Mouse (Mus musculus) T-cell, adult 2 months (primary cell): ENCODE data around the gene Slc30a10.

Experiments used
- DNase-seq: peaks from one replicate; pipeline ENCODE4 v3.0.0; 2022; ENCODE audit warnings: low spot score

The Slc30a10 gene

GRCm38 (mm10) chr1:185454575-185454954 is at the start of gene Slc30a10:
TSS of gene Slc30a10 (plus strand) at chr1:185454848.
- no peak for DNase-seq

GRCm38 (mm10) chr1:185405921-185406320 is 48.7 kb upstream of the Slc30a10 start:
- DNase-seq, result no peak

- no peak for DNase-seq
Measured at GRCm38 (mm10) chr1:185409831-185410230, 44.8 kb upstream of the Slc30a10 start.

GRCm38 (mm10) chr1:185418011-185418410 is 36.6 kb upstream of the Slc30a10 start:
- DNase-seq, result no peak

- no peak for DNase-seq
Measured at GRCm38 (mm10) chr1:185419805-185420204, 34.8 kb upstream of the Slc30a10 start.

GRCm38 (mm10) chr1:185420776-185421175 is 33.9 kb upstream of the Slc30a10 start:
- no peak for DNase-seq

GRCm38 (mm10) chr1:185426583-185426982 is 28.1 kb upstream of the Slc30a10 start:
- no peak for DNase-seq

- DNase-seq, result no peak
Measured at GRCm38 (mm10) chr1:185430488-185430887, 24.2 kb upstream of the Slc30a10 start.

- DNase-seq, result no peak
Measured at GRCm38 (mm10) chr1:185431245-185431997, 23.2 kb upstream of the Slc30a10 start.

GRCm38 (mm10) chr1:185431998-185432317 is 22.7 kb upstream of the Slc30a10 start:
- no peak for DNase-seq

GRCm38 (mm10) chr1:185433112-185433511 is 21.5 kb upstream of the Slc30a10 start:
- no peak for DNase-seq

GRCm38 (mm10) chr1:185438841-185439580 is 15.6 kb upstream of the Slc30a10 start:
- DNase-seq, result no peak

GRCm38 (mm10) chr1:185441703-185442472 is 12.8 kb upstream of the Slc30a10 start:
- no peak for DNase-seq

GRCm38 (mm10) chr1:185448936-185449335 is 5.7 kb upstream of the Slc30a10 start:
- DNase-seq, result no peak

- DNase-seq, result no peak
Measured at GRCm38 (mm10) chr1:185449727-185450126, 4.9 kb upstream of the Slc30a10 start.

GRCm38 (mm10) chr1:185451077-185451476 is 3.6 kb upstream of the Slc30a10 start:
- no peak for DNase-seq

- DNase-seq, result no peak
Measured at GRCm38 (mm10) chr1:185451495-185451894, 3.2 kb upstream of the Slc30a10 start.

GRCm38 (mm10) chr1:185452461-185452860 is 2.2 kb upstream of the Slc30a10 start:
- no peak for DNase-seq

GRCm38 (mm10) chr1:185454144-185454543 is 504 bp upstream of the Slc30a10 start:
- no peak for DNase-seq

- DNase-seq, result no peak
Measured at GRCm38 (mm10) chr1:185454955-185455701, 480 bp downstream of the Slc30a10 start.

- DNase-seq, result no peak
Measured at GRCm38 (mm10) chr1:185456327-185456726, 1.7 kb downstream of the Slc30a10 start.

- DNase-seq, result no peak
Measured at GRCm38 (mm10) chr1:185460096-185460495, 5.4 kb downstream of the Slc30a10 start.
